Mouse (Mus musculus): Measurements from ENCODE around the gene Taf3. TPM values are rescaled to one million over a fixed set of nuclear protein-coding genes. Genes with fewer than 3 reads are reported as not detected.

Gene Taf3
- total and polyA plus RNA-seq, 3 experiments = 8.3 to 20.9 TPM; not detected in 1

DNA sequence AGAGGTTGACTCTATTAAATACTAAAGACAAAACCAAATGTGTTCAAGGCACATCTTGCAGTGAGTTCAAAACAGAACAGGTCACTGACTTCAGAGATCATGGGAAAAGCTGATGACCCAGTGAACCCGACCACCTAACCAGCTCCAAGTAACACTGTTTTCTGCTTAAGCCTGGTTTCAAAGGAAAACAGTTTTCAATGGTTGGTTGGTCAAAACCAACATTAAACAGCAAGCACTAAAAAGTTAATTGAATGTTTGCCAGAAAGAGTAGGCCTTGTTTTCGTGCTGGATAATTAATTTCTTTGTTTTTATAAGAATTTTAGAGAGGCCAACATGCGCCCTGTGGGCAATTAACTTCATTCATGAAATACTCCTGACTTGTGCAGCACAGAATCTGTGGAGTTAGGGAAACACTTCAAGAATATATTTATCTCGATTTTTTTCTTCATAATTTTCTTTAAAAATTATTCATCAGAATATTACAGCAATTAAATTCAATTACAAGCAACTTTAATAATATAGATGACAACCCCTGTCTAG, 57.6 kb downstream of the Taf3 start:
- Histone ChIP-seq H3K27ac (ENCODE audit: control insufficient read depth, low read depth, low read length) (no peak overlapping the region), H3K4me3 (ENCODE audit: control insufficient read depth in 1 of 2, insufficient read depth in 1 of 2, low read depth in 2 of 2, low read length in 2 of 2) (no peak overlapping the region), H3K9ac (ENCODE audit: control insufficient read depth, low read depth, low read length, poor library complexity, severe bottlenecking) (no peak overlapping the region), H3K36me3 (ENCODE audit: control insufficient read depth in 1 of 2, insufficient read depth in 2 of 2, low read length in 2 of 2) (no peaks in the 10 kb centered on the region), H3K4me1 (ENCODE audit: control insufficient read depth in 1 of 2, insufficient read depth in 2 of 2, low read length in 2 of 2) (no peaks in the 10 kb centered on the region; a peak in 1 of 4 replicates), H3K79me2 (ENCODE audit: control insufficient read depth, insufficient read depth, low read length, poor library complexity) (peaks cover 5% of the 10 kb centered on the region), H3K9me3 (replicated peaks; ENCODE audit: insufficient read depth, low read length) (no peaks in the 10 kb centered on the region), H3K27me3 (ENCODE audit: control insufficient read depth in 1 of 2, insufficient read depth in 2 of 2, low read length in 2 of 2) (no peaks in the 10 kb centered on the region)
- no peak for DNase-seq (ENCODE audit: low read depth, low spot score)
- TF ChIP-seq CHD2 (IDR thresholded peaks at IDR 0.05; ENCODE audit: low read length) (no peak), ZC3H11A (IDR thresholded peaks at IDR 0.05; ENCODE audit: low read depth, low read length) (no peak), MAFK (IDR thresholded peaks at IDR 0.05; ENCODE audit: borderline replicate concordance, low read depth, low read length) (no peak), POLR2A (IDR thresholded peaks at IDR 0.05; ENCODE audit: control insufficient read depth in 1 of 2, insufficient read depth in 1 of 2, low read depth in 1 of 2, low read length in 2 of 2, poor library complexity in 1 of 2) (no peak), BHLHE40 (IDR thresholded peaks at IDR 0.05; ENCODE audit: borderline replicate concordance, low read depth, low read length) (no peak), CHD1 (IDR thresholded peaks at IDR 0.05; ENCODE audit: low read depth, low read length) (no peak), GABPA (IDR thresholded peaks at IDR 0.05; ENCODE audit: low read depth, low read length) (no peak), ELF1 (IDR thresholded peaks at IDR 0.05; ENCODE audit: low read depth, low read length) (no peak), USF1 (IDR thresholded peaks at IDR 0.05; ENCODE audit: low read depth, low read length) (no peak), ZKSCAN1 (IDR thresholded peaks at IDR 0.05; ENCODE audit: low read depth, low read length) (no peak)

GRCm38 (mm10) chr2:9989649-9990547, 58.5 kb downstream of the Taf3 start:
- no peak overlapping the region for H3K4me3 ChIP-seq (ENCODE audit: control insufficient read depth in 1 of 2, insufficient read depth in 1 of 2, low read depth in 2 of 2, low read length in 2 of 2)

More at GRCm38 (mm10) chr2:9989649-9990547, 58.5 kb downstream of the Taf3 start:
- no peak for DNase-seq (ENCODE audit: low read depth, low spot score)
- H3K9me3 ChIP-seq (replicated peaks; ENCODE audit: insufficient read depth, low read length) = no peaks in the 10 kb centered on the region
- TF ChIP-seq ZC3H11A (IDR thresholded peaks at IDR 0.05; ENCODE audit: low read depth, low read length) (no peak), USF2 (IDR thresholded peaks at IDR 0.05; ENCODE audit: borderline replicate concordance in 1 of 2, insufficient read depth in 1 of 2, low read depth in 1 of 2, low read length in 2 of 2) (no peak), ZNF384 (IDR thresholded peaks at IDR 0.05; ENCODE audit: low read depth, low read length) (no peak), CHD1 (IDR thresholded peaks at IDR 0.05; ENCODE audit: low read depth, low read length) (no peak), E2F4 (IDR thresholded peaks at IDR 0.05; ENCODE audit: borderline replicate concordance, low read depth, low read length) (no peak), ETS1 (IDR thresholded peaks at IDR 0.05; ENCODE audit: low read depth, low read length) (no peak), ZMIZ1 (IDR thresholded peaks at IDR 0.05; ENCODE audit: low read depth, low read length) (no peak), USF1 (IDR thresholded peaks at IDR 0.05; ENCODE audit: low read depth, low read length) (no peak), JUND (IDR thresholded peaks at IDR 0.05; ENCODE audit: low read depth, low read length) (no peak), CTCF (IDR thresholded peaks at IDR 0.05 in 2 of 3, conservative IDR thresholded peaks at IDR 0.05 in 1 of 3; ENCODE audit: control insufficient read depth in 1 of 3, insufficient read depth in 1 of 3, low read depth in 2 of 3, low read length in 3 of 3, poor library complexity in 1 of 3, severe bottlenecking in 1 of 3) (no peak), TBP (IDR thresholded peaks at IDR 0.05; ENCODE audit: low read depth, low read length) (no peak), SMC3 (IDR thresholded peaks at IDR 0.05; ENCODE audit: low read depth, low read length) (no peak), BHLHE40 (IDR thresholded peaks at IDR 0.05; ENCODE audit: borderline replicate concordance, low read depth, low read length) (no peak), TCF12 (IDR thresholded peaks at IDR 0.05; ENCODE audit: low read depth, low read length) (no peak), NRF1 (IDR thresholded peaks at IDR 0.05; ENCODE audit: insufficient read depth, low read depth, low read length, poor library complexity, severe bottlenecking) (no peak), MEF2A (IDR thresholded peaks at IDR 0.05; ENCODE audit: extremely low read depth, insufficient replicate concordance, low read depth, low read length, poor library complexity, severe bottlenecking) (no peak), UBTF (IDR thresholded peaks at IDR 0.05; ENCODE audit: borderline replicate concordance, insufficient read depth, low read depth, low read length) (no peak), MYC (IDR thresholded peaks at IDR 0.05; ENCODE audit: low read depth, low read length) (no peak), POLR2A (IDR thresholded peaks at IDR 0.05; ENCODE audit: control insufficient read depth in 1 of 2, insufficient read depth in 1 of 2, low read depth in 1 of 2, low read length in 2 of 2, poor library complexity in 1 of 2) (no peak), ELF1 (IDR thresholded peaks at IDR 0.05; ENCODE audit: low read depth, low read length) (no peak)
- H3K36me3 ChIP-seq (ENCODE audit: control insufficient read depth in 1 of 2, insufficient read depth in 2 of 2, low read length in 2 of 2) = no peaks in the 10 kb centered on the region
- no peak overlapping the region for H3K27ac ChIP-seq (ENCODE audit: control insufficient read depth, low read depth, low read length)
- H3K27me3 ChIP-seq (ENCODE audit: control insufficient read depth in 1 of 2, insufficient read depth in 2 of 2, low read length in 2 of 2) = no peaks in the 10 kb centered on the region
- peaks cover 7% of the 10 kb centered on the region for H3K79me2 ChIP-seq (ENCODE audit: control insufficient read depth, insufficient read depth, low read length, poor library complexity)
- H3K4me1 ChIP-seq (ENCODE audit: control insufficient read depth in 1 of 2, insufficient read depth in 2 of 2, low read length in 2 of 2) = no peaks in the 10 kb centered on the region; a peak in 1 of 4 replicates
- H3K9ac ChIP-seq (ENCODE audit: control insufficient read depth, low read depth, low read length, poor library complexity, severe bottlenecking) = no peak overlapping the region

Data from MEL (cell line).